Mouse (Mus musculus): ENCODE results near the gene Ace. TPM values are rescaled to one million over a fixed set of nuclear protein-coding genes. Genes with fewer than 3 reads are reported as not detected.

Gene Ace
- total RNA-seq (2017), result 365 to 424 TPM (median 376 TPM) in 3 replicates

DNA sequence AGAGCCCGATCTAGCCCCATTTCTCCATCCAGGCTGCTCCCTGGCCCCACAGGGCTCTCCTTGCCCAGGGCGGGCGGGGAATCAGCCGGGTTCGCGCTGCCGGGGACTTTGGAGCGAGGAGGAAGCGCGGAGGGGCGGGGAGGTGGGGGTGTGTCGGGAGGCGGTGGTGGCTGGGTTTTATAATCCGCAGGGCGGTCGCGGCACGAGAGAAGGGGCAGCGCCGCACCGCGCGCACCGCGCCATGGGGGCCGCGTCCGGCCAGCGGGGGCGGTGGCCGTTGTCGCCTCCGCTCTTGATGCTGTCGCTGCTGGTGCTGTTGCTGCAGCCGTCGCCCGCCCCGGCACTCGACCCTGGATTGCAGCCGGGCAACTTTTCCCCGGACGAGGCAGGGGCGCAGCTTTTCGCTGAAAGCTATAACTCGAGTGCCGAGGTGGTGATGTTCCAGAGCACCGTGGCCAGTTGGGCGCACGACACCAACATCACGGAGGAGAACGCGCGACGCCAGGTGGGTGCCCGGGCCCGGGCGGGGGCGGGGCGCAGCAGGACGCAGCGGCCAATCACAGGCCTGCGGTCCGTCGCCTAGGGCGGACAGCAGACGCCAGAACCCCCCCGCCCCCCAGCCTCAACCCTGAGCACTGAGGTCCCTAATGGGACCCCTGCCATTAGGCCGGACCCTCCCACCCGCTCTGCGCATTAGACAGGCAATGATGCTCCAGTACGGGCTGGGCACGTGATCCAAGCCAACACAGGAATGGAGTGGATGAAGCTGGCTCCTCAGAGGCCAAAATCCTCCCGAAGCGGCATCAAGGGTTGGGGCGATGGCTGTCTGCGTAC, at the start of gene Ace:
TSS of gene Ace (plus strand) at position 205 of the 834 bp plus-strand sequence.
- no peak for ATAC-seq (replicated peaks; ENCODE audit: insufficient number of reproducible peaks, low FRiP score, low TSS enrichment, poor library complexity, severe bottlenecking)

DNA sequence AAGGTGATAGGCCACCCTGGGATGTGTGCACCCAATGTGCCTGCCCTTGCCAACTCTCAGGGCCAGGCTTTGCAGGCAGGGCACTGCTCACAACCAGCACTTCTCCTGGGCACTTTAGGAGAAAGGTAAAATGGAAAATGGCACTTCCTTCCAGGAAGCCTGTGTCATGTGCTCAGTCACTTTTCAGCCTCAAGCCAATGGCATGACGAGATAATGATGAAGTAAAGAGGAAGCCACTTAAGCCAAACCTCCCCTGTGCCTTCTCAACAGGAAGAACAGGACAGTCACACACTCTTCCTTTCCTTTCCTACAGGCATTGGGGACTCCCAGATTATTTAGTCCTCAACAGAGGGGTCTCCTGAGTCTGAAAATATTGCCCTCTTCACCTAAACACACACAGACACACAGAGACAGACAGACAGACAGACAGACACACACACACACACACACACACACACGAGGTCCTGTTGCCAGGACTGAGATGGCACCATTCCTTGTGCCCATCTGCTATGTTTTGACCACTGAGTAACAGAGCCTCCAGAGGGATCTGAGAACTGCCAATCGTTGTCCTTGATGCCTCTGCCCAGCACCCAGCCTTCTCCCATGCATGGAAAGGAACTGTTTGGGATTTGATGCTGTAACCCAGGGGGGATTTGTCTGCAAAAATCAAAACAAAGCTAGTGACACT, 47.5 kb upstream of the Ace start:
- no peak for ATAC-seq (replicated peaks; ENCODE audit: insufficient number of reproducible peaks, low FRiP score, low TSS enrichment, poor library complexity, severe bottlenecking)

DNA sequence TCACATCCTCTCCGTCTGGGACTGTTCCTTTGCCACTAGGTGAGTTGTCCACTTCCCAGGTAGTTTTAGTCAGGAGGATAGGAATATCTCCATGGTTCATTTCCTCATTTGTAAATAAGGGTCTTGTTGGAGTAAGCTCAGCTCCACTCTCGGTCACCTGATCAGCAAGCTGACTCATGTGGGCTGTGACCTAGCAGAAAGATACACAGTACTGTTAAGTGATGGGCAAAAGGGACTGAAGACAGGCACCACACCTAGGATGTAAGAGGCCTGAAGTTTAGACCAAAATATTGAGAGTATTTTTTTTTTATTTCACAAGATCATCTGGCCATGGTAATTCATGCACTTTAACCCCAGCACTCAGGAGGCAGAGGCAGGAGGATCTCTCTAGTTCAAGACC, 46.9 kb upstream of the Ace start:
- ATAC-seq (replicated peaks; ENCODE audit: insufficient number of reproducible peaks, low FRiP score, low TSS enrichment, poor library complexity, severe bottlenecking), result no peak

DNA sequence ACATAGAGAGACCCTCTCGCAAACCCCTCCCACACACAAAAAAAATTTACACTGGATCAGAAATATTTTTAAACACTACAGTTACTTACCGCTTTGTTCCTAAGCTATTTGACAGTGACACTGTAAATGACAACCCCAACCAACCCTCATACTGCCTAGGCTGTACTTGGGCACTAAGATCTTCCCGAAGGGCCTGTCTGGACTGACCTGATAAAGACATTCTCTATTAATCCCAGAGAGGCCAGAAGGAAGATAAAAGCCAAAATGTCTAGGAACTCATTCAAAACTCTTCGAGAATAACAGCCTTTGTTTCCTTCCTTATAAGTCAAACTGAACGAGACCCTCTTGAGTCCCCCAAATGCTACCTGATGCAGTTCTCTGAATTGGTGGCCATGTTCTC, 46.5 kb upstream of the Ace start:
- ATAC-seq (replicated peaks; ENCODE audit: insufficient number of reproducible peaks, low FRiP score, low TSS enrichment, poor library complexity, severe bottlenecking), result no peak

DNA sequence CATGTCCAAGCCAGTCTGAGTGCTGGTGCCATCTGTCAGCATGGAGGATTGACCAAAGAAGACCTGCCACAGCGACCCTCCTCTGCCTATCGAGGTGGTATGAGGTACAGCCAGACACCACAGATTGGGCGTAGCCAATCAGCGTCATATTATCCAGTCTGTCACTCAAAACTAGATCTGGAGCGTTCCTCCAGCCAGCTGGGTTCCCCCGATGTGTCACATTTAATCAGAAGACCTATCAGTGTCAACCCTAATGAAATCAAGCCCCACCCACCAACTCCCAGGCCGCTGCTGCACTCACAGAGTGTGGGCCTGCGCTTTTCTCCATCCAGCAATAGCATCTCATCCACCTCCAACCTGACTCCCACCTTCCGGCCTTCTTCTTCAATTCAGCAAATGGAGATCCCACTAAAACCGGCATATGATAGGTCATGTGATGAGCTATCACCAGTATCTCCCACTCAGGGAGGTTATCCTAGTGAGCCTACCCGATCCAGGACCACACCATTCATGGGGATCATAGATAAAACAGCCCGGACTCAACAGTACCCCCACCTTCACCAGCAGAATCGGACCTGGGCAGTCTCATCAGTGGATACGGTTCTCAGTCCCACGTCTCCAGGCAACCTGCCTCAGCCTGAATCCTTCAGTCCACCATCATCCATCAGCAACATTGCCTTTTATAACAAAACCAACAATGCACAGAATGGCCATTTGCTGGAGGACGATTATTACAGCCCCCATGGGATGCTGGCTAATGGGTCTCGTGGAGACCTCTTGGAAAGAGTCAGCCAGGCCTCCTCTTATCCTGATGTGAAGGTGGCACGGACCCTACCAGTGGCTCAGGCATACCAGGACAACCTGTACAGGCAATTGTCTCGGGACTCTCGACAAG, 44.7 kb upstream of the Ace start:
- no peak for ATAC-seq (replicated peaks; ENCODE audit: insufficient number of reproducible peaks, low FRiP score, low TSS enrichment, poor library complexity, severe bottlenecking)

DNA sequence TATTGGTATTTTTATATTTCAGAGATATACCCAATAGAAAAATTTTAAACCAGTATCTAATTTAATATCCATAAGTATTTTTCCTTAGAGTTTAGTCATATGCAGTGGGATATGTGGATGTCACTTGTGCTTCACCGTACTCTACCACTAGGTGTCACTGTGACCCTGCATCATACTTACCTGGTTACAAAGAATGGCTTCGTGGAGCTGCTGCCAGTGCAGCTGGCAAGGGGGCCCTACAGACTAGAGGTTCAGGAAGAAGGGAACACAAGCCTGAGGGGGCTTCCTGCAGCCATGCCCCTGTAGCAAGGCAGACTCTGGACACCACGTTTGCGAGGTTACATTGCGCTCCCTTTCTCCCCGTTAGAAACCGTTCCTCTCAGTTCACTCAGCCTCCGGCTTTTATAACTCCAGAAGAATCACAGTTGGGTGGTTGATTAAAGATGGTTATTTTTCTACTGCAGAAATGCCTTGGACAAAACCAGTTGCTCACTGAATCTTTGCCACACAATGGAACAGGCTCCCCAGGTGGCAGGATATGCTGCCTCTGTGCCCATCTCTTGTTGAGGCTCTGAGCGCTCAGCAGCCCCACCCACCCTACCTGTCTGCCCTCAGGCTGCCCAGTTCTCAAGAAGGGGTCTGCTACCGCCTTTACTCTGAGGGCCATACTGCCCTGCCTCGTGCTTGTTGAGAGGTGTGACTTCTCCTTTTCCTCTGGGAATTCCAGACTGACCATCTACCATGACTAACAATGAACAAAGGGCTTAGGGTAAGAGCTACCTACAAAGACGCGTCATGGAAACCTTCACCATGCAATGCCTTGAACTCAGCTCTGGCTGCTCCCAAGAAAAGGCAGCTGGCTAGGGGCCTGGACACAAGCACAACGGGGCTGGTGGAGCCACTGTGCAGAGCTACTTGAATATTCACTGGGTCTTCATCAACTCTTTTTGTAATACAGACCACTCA, 40.4 kb upstream of the Ace start:
- ATAC-seq (replicated peaks; ENCODE audit: insufficient number of reproducible peaks, low FRiP score, low TSS enrichment, poor library complexity, severe bottlenecking), result peak; percentile 91

DNA sequence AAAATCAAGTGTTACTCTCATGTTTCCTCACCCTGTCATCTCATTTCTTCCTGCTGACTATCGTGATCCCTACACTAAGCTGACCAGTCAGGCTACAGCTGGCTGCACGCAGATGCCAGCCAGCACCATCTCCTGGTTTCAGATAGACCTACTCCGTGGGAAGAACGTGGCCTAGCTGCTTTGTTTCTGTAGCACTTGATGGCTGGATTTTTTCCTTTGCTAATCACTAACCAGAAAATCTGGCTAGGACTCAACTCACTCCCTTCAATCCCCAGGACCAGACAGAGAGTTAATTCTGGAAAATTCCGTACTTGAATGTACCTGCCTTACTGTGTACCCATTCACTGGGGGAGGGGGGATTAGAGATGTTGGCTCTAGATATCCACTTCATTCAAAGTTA, 39.6 kb upstream of the Ace start:
- ATAC-seq (replicated peaks; ENCODE audit: insufficient number of reproducible peaks, low FRiP score, low TSS enrichment, poor library complexity, severe bottlenecking), result no peak

DNA sequence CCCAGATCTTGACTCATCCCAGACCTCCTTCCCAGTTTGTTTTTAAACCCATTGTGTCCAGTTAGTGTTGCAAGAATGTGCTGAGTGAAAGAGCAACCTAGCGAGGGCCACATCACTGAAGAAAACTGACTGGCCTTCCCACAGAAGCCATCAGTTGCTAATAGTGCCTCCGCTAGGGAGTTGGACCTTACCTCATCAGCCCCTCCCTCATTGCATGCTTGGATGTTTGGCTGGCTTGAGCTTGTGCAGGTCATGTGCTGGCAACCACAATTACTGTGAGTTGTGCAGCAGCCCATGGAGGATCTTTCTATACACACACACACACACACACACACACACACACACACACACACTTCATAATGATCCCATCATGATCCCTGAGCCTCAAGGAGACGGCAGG, 36.4 kb upstream of the Ace start:
- ATAC-seq (replicated peaks; ENCODE audit: insufficient number of reproducible peaks, low FRiP score, low TSS enrichment, poor library complexity, severe bottlenecking), result no peak

DNA sequence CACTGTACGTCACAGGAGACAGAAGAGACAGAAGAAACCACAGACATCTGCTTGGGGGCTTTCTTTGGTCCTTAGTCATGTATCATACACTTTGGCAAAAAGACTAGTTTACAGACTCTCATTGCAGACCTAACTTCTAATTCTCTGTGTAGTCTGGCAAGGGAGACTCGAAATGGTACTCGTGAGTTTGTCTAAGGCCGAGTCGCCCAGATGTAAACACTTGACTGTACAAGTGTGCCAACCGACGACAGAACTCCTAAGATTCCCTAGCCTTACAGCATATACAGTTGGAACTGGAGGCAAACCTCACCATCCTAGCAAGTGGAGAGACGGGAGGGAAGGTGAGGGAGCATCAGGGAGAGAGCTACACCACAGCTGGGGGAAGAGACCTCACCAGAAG, 34.0 kb upstream of the Ace start:
- no peak for ATAC-seq (replicated peaks; ENCODE audit: insufficient number of reproducible peaks, low FRiP score, low TSS enrichment, poor library complexity, severe bottlenecking)

DNA sequence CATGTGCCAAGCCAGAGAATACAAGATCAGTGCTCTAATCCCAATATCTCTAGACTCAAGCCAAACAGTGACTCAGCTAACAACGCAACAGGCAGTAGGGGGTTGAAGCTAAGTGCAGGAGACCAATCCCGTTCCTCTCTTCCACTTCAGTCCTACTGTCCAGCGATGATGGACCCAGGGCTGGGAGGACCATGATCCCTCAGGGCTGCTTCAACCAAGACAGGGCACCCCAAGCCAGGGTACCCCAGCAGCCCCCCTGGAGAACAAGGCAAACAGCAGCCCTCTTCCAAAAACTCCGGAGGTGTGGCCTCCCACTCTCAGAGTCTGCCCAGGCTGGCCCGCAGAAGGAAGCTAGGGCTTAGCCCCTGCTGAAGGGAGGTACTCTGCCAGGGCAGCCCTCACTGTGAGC, 33.4 kb upstream of the Ace start:
- no peak for ATAC-seq (replicated peaks; ENCODE audit: insufficient number of reproducible peaks, low FRiP score, low TSS enrichment, poor library complexity, severe bottlenecking)

DNA sequence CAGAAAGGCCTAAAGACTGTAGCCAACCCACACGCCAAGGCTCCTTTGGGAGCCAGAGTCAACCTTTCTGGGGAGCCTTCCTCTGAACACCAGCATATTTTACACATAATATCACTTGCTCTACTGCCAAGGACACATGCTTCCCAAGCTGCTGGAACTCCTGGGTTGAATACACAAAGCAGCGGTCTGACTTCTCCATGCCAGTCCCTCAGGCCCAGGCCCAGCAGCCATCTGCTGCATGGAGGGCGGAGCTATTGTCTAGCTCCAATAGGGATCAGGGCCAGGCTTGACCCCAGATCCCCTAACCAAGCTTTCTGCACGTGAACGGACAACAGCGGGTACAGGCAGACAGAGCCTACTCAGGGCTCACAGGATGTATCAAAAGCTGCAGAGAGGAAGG, 32.9 kb upstream of the Ace start:
- no peak for ATAC-seq (replicated peaks; ENCODE audit: insufficient number of reproducible peaks, low FRiP score, low TSS enrichment, poor library complexity, severe bottlenecking)

DNA sequence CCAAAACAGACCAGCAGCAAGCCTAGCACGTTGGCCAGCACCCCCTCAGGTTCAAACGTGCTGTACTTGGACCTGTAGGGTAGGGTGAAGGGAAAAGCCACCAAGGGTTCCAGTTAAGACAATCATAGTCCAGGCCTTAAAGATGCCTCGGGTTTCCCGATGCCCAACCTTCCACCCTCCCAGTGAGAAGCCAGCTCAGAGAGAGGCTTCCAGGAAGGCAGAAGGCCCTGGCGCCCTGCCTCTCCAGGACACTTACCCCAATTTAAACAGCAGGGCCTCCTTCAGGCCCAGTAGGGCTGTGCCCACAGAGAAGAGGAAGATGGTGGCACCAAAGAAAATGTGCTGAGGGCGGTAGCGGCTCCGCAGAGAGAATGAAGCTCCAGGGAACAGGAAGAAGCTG, 32.2 kb upstream of the Ace start:
- ATAC-seq (replicated peaks; ENCODE audit: insufficient number of reproducible peaks, low FRiP score, low TSS enrichment, poor library complexity, severe bottlenecking), result no peak

DNA sequence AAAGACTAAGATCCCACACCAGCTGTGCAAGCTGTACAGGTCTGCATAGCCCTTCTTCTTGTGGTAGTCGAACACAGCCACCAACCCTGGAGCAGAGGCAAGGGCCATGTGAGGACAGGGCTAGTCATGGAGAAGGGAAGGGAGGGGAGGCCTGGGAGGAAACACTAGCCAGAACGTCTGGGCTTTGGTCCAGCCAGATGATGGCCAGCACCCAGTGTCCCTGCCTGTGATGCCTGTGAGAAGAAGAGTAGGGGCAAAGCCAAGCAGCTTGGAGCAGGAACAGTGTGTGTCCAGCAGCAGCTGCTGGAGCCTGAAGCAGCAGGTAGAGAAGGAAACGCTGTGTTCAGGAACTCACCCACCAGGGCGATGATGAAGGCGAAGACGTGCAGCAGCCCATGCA, 31.5 kb upstream of the Ace start:
- no peak for ATAC-seq (replicated peaks; ENCODE audit: insufficient number of reproducible peaks, low FRiP score, low TSS enrichment, poor library complexity, severe bottlenecking)

DNA sequence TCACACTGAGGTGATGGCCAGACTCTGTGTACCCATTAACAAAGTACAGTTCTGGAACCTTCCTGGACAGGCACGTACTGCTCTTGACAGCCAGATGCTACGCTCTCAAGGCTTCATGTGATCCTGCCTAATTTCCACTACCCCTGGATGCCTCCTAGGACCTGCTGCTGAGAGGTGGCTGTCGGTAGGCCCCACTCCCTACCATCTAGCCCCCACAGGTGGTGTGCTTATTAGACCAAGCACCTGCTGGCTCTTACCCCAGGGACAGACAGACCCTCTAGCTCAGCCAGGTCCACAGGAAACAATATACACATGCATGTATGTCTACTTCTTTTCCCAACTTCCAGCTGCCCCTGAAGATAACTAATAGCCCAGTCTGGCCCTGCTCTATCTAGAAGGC, 30.8 kb upstream of the Ace start:
- no peak for ATAC-seq (replicated peaks; ENCODE audit: insufficient number of reproducible peaks, low FRiP score, low TSS enrichment, poor library complexity, severe bottlenecking)

DNA sequence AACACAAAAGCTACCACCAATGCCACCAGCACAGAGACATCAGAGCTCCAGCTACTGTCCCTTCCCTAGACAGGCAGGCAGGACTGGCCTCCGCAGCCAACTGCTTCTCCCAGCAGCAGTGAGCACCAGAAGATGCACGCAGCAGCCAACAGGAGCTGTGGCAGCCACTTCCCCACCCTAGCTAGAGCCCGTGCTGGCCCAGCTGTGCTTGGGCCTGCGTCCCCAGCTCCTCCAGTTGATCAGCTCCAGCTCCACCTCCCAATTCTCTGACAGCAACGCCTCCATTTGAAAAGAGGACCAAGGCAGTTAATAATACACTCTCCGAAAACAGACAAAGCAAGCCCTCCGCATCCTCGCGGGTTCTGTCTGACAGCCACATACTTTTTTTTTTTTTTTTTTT, 29.0 kb upstream of the Ace start:
- ATAC-seq (replicated peaks; ENCODE audit: insufficient number of reproducible peaks, low FRiP score, low TSS enrichment, poor library complexity, severe bottlenecking), result no peak

DNA sequence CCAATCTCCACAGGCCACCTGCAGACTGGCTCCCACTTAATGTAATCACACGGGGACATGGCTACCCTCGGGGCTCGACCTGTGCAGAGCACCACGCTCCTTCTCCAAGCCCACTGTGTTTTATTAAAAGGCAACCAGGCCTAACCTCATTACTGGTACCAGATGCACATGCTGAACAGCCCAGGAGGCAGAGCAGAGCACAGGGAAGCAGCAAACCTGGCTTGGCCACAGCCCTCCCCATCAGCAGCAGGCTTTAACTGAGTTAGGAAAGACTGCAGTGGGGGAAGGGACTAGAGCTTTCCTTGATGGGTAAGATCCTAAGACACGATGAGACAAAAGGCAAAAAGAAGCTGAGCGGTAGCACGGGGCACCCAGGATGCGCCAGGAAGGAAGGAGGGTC, 25.8 kb upstream of the Ace start:
- no peak for ATAC-seq (replicated peaks; ENCODE audit: insufficient number of reproducible peaks, low FRiP score, low TSS enrichment, poor library complexity, severe bottlenecking)

DNA sequence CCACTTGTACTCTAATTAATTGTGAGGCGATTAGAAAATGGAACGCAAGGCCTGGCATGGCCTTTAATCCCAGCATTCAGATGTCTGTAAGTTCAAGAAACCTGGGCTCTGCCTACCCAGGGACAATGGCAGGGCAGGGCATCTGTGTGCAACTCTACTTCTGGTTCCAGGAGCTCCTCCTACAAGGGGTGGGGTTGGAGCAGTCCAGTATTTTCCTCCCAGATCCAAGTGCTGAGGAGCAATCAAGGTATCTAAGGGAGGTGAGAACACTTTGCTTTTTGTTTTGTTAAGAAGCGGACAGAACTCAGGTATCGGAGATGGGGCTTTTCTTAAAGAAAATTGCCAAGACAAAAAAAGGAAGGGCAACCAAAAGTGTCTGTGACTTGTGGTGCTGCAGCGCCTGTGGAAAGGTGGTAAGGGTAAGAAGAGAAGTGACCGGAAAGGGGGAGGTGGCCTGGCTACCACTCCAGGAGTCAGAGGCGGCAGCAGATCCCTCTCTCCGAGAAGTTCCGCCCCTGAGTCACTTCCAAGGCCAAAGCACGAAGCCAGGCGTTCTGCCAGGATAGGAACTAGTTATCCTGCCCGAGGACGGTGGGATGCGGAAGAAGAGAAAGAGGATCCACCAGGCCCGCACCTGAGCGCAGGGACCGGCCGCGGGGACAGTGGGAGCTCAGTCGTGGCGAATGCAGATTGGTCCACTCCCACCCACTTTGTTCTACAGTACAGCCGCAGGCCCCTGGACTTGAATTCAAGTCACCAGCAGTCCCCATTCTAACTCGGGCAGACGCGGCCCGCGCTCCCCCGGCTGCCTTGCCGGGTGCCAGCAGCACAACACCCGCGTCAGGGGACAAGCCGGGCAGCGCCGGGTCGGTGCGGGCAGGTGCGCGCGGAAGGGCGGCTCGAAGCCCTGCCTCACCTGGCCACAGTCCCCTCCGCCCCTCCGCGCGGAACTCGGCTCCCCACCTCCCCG, 24.3 kb upstream of the Ace start:
- ATAC-seq (replicated peaks; ENCODE audit: insufficient number of reproducible peaks, low FRiP score, low TSS enrichment, poor library complexity, severe bottlenecking), result no peak
